Mouse (Mus musculus) cerebellum, adult 9-10 months (tissue): ENCODE results near the gene Lman1l.

ENCODE experiments used
- DNase-seq: peaks from one replicate; pipeline ENCODE4 v3.0.0; 2022

Lman1l gene

DNA sequence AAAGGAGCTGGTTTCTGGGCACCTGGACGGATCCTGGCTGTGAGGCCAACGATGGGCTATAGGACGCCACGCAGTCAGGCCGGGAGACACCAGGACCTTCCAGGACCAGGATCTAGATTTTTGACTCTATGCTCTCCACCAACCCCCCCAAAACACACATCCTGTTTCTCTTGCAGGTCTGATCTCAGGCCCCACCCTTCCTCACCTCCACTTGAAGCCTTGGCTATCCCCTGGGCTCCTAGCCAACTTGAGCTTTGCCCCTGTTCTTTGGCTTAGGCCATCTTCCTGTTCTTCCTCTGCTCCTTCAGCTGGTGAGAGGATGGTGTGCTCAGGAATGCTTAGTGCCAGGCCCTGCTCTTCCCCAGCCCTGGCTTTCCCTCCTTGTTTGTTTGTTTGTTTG lies at the start of gene Lman1l:
Lman1l (minus strand) TSS at position 101 of the 400 bp plus-strand sequence.
- no peak for DNase-seq

DNA sequence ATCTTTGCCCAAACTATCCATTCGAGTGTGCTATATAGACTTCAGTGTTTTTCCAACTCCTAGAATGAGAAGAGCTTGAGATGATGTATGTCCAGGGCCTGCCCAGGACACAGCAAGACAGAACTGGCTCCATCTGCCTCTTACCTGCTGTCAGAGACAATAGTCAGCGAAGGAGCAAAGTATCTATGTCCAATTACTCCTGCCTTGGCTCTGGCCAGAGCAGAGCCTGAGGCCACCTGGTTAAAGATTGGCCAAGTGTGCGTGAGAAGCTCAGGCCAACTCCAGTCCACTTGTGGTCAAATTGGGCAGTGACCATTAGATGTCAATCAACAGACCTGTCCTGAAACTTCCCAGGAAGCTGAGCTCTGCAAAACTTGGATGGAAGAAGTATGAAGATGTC lies 49.0 kb upstream of the Lman1l start:
- DNase-seq, result no peak

DNA sequence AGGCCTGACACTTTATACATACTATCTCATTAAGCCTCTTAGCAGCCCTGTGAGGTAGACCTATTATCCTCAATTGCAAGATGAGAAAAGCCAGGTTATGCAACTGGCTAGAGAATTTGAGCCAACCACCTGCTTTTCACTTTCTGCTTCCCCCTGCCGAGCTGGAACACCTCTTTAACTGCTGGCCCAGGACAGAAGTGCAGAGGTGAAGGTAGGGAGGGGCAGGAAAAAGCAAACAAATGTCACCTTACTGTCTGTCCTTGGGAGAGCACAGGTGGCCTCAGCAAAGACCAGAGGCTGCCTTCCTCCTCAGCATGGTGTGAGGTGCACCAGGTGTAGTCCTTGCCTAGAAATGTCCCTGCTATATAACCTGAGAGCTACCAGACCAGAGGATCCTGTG lies 47.7 kb upstream of the Lman1l start:
- DNase-seq, result no peak

GRCm38 (mm10) chr9:57667817-57668216 lies 47.2 kb upstream of the Lman1l start:
- no peak for DNase-seq

DNA sequence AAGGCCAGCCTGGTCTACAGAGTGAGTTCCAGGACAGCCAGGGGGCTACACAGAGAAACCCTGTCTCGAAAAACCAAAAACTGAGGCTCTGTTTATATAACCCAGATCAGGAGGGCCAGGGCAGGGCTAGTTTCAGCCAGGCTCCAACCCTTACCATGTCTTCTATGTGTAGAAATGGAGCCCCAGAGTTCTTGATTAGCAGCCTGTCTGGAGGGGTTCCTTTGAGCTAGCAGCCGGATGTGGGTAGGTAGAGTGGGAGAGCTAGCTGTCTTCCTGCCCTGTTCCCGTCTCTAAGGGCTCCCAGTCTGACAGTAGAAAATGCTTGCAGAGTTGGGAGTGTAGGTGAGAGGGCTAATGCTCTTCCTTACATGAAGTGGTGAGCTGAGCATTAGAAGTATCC lies 46.6 kb upstream of the Lman1l start:
- DNase-seq, result no peak

- DNase-seq, result no peak
These were observed 46.0 kb upstream of the Lman1l start for GRCm38 (mm10) chr9:57666536-57666935.

GRCm38 (mm10) chr9:57664616-57665015 lies 44.0 kb upstream of the Lman1l start:
- DNase-seq, result no peak

- DNase-seq, result no peak
These were observed 41.0 kb upstream of the Lman1l start for GRCm38 (mm10) chr9:57661552-57661951.

DNA sequence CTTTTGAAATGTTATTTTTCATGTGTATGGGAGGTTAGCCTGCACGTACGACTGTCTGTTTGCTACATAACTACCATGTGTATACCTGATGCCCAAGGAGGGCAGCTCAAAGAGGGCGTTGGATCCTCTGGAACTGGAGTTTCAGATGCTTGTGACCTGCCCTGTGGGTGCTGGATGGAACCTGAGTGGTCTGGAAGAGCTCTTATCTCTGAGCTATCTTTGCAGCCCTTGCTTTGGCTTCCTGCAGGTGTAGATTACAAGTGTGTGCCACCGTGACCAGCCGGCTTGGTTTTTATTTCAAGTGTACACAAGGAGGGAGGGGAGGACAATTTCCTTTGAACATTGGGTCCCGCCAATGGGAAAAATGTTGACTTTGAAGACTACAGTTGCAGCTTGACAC lies 39.9 kb upstream of the Lman1l start:
- DNase-seq, result no peak

DNA sequence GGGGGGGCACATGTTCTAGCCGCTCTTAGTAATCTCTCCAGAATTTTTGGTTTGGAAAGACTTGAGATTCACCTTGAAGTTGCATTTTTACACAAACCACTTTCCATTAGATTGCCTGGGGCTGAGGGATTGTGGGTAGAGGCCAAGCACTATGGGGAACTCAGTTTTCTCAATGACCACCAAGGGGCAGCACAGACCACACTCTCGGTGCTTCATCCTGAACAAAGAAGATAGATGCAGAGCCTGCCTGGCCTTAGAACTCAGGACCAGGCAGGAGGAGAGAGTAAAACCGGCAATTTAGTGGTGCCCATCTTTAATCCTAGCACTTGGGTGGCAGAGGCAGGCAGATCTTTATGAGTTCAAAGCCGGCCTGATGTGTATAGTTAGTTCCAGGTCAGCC lies 39.2 kb upstream of the Lman1l start:
- peak; percentile 81 for DNase-seq

DNA sequence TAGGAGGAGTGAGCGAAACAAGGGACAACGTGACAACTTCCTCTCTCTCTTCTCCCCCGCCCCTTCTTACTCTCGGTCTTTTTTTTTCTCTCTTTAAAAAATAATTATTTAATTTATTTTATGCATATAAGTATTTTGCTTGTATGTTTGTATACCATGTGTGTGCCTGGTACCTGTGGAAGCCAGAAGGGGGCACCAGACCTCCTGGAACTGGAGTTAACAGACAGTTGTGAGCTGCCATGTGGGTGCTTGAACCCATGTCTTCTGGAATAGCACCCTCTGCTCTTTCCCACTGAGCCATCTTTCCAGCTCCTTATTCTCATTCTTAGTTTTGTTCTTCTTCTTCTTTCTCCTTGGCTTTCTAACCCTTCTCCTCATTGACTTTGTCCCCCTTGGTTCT lies 38.4 kb upstream of the Lman1l start:
- no peak for DNase-seq

DNA sequence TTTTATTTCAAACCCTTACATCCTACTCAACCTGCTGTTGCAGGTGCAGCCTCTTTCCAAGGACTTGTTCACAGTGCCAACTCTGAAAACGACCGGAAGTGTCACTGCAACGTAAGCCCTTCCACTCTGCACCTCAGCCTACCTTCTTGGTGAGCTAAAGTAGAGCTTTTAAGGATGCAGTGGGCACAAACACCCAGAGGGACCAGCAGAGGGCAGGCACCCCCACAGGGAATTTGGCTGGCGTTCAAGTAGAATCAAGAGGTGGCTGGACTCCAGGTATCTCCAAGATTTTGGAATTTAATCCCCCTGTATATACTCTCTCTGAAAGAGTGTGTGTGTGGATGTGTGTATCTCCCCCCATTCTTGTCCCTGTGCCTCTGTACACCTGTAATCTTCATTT lies 37.3 kb upstream of the Lman1l start:
- DNase-seq, result no peak

- DNase-seq, result no peak
These were observed 36.2 kb upstream of the Lman1l start for GRCm38 (mm10) chr9:57656631-57657350.

- DNase-seq, result peak; percentile 97
These were observed 35.2 kb upstream of the Lman1l start for GRCm38 (mm10) chr9:57655749-57656148.

DNA sequence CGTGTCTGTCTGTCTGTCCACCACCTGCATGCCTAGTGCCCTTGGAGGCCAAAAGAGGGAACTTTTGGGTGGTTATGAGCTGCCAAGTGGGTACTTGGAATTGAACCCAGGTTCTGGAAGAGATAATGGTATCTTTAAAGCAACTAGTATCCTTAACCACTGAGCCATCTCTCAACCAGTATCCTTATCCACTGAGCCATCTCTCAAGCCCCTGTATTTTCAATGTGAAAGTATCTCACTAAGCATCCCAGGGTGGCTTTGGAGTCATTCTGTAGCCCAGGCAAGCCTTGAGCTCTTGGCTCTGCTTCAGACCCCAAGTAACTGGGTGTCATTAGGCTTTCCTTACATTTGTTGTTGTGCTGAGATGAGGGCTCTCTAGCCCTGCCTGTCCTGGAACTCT lies 34.4 kb upstream of the Lman1l start:
- DNase-seq, result no peak

DNA sequence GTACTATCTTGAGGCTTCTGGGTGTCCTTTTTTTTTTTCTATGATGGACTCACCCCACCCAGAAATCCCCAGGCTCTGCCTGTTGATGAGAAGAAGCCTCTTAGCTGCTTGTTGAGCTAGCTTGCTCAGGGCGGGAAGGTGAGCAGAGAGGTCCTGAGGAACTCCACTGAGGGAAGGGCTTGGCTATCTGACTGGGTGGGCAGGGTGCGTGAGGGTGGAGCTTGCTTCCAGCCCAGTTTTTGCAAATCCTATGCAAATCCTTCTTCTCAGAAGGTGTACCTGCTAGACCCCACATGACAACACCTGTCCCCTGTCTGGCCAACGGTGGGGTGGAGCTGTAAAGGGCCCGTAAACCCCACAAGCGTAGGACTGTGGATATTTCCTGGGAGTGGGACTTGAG lies 32.7 kb upstream of the Lman1l start, which contains the start of gene Csk:
Csk (minus strand) TSS at position 349 of the 400 bp plus-strand sequence.
- no peak for DNase-seq

DNA sequence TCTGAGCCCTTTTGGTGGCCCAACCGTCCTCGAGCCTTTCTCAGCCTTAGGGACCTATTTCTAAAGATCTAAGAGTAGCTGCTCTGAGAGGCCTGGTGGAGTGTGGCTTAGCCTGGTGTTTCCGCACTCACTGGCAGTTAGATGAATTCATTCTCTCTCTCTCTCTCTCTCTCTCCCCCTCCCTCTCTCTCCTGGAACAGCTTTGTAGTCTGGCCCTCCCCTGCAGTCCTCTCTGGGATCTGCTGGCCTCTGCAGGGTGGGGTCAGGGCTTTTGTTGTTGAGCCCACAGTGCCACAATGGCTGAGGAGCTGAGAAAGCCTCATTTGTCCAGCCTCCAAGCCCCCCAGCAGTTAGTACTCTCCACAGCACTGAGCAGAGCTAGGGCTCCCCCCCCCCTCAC lies 32.3 kb upstream of the Lman1l start:
- DNase-seq, result no peak

- DNase-seq, result no peak
These were observed 31.8 kb upstream of the Lman1l start for GRCm38 (mm10) chr9:57652351-57652750.

DNA sequence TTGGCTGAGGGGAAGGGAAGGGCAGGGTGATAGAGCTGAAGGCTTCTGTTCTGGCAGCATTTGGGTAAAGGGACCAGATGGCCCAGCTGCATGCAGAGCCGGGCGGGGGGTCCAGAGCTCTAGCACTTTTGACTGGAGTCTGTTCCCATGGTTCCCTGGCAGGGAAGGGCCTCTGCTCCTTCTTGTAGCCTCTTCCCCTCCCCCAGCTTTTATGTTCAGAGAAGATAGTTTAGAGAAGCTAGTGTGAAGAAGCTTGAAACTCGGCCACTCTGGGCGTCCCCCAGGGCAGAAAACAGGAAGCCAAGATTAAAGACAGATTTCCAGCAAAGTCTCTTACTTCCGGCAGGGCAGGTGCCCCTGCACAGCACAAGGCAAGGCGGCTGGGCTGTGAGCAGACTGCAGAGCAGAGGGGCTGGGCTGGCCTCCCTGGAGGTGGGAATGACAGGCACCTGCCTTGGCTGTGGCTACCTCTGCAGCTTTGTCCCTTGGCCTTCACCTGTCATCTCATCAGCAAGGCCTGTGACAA lies 30.3 kb upstream of the Lman1l start:
- no peak for DNase-seq

DNA sequence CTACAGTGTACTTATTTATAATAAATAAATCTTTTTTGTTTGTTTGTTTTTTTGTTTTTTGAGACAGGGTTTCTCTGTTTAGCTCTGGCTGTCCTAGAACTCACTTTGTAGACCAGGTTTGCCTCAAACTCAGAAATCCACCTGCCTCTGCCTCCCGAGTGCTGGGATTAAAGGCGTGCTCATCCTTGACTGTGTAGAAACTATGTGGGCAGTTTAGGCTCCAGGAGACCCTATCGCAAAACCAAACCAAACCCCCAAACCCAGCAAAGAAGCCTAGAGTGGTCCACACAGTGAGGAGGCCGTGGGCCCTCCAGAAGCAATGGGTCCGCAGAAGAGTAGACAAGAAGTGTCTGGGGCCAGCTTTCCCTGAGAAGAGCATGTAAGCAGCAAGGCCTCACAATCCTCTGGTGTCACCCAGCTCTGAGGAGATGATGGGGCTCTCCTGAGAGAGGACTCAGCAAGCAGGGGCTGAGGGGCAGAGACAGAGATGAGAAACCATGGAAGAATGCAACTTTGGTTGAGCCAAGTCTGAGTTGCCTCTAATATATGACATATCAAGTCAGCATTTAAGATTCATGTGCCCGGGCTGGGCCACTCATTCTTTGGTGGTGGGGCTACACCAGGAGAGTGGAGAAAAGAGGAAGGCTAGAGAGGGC lies 29.7 kb upstream of the Lman1l start:
- no peak for DNase-seq

GRCm38 (mm10) chr9:57647286-57648108 lies 26.9 kb upstream of the Lman1l start:
- DNase-seq, result no peak

GRCm38 (mm10) chr9:57646551-57647103 lies 26.1 kb upstream of the Lman1l start:
- DNase-seq, result no peak
